Mouse (Mus musculus) MEL (cell line): ENCODE measurements around the gene Reg3d. TPM values are rescaled to one million over a fixed set of nuclear protein-coding genes. Genes with fewer than 3 reads are reported as not detected.

ENCODE experiments used
- DNase-seq: peaks from one replicate; pipeline ENCODE4 v3.0.0; 2011; ENCODE audit warnings: low read depth, low spot score
- H3K27ac ChIP-seq: 2 replicates; pipeline ENCODE4 v1.5.1; 2012; ENCODE audit warnings: low read depth, mild to moderate bottlenecking, control low read depth, low read length, moderate library complexity; ENCODE audit not compliant: control insufficient read depth
- H3K27me3 ChIP-seq, 2 experiments: fragments of 150-350 bp in 1 of 2; sonication (generic) in 1 of 2; 2 replicates each; pipeline ENCODE4 v1.6.1; 2012; ENCODE audit warnings: low read length in 2 of 2, mild to moderate bottlenecking in 2 of 2, improper control_type of control experiment in 1 of 2, moderate library complexity in 1 of 2; ENCODE audit not compliant: insufficient read depth in 2 of 2, control insufficient read depth in 1 of 2
- H3K36me3 ChIP-seq, 2 experiments: 2 replicates each; pipeline ENCODE4 v1.6.1; 2012 to 2014; ENCODE audit warnings: low read length in 2 of 2, improper control_type of control experiment in 1 of 2, inconsistent platforms in 1 of 2, mild to moderate bottlenecking in 1 of 2; ENCODE audit not compliant: insufficient read depth in 2 of 2, control insufficient read depth in 1 of 2
- H3K4me1 ChIP-seq, 2 experiments: fragments of 150-350 bp in 1 of 2; sonication (generic) in 1 of 2; 2 replicates each; pipeline ENCODE4 v1.6.1; 2012; ENCODE audit warnings: low read length in 2 of 2, improper control_type of control experiment in 1 of 2, mild to moderate bottlenecking in 1 of 2; ENCODE audit not compliant: insufficient read depth in 2 of 2, control insufficient read depth in 1 of 2
- H3K4me3 ChIP-seq, 2 experiments: fragments of 150-350 bp in 1 of 2; sonication (generic) in 1 of 2; 2 replicates each; pipeline ENCODE4 v1.5.1; 2012; ENCODE audit warnings: low read depth in 2 of 2, low read length in 2 of 2, mild to moderate bottlenecking in 2 of 2, moderate library complexity in 2 of 2, control low read depth in 1 of 2, improper control_type of control experiment in 1 of 2; ENCODE audit not compliant: control insufficient read depth in 1 of 2, insufficient read depth in 1 of 2
- H3K79me2 ChIP-seq: 2 replicates; pipeline ENCODE4 v1.6.1; 2012; ENCODE audit warnings: mild to moderate bottlenecking, low read length, moderate library complexity; ENCODE audit not compliant: control insufficient read depth, poor library complexity, insufficient read depth
- H3K9ac ChIP-seq: 2 replicates; pipeline ENCODE4 v1.6.1; 2012; ENCODE audit warnings: low read depth, mild to moderate bottlenecking, control low read depth, low read length, moderate library complexity; ENCODE audit not compliant: control insufficient read depth, poor library complexity, severe bottlenecking
- H3K9me3 ChIP-seq: fragments of 150-350 bp; sonication (generic); replicated peaks from 2 replicates; pipeline ENCODE4 v1.6.1; 2012; ENCODE audit warnings: mild to moderate bottlenecking, low read length, improper control_type of control experiment, moderate library complexity; ENCODE audit not compliant: insufficient read depth
- CHD1 ChIP-seq: IDR thresholded peaks from 2 replicates; pipeline ENCODE4 v1.6.1; 2012; ENCODE audit warnings: low read depth, mild to moderate bottlenecking, inconsistent platforms, low read length, improper control_type of control experiment
- CHD2 ChIP-seq: IDR thresholded peaks from 2 replicates; pipeline ENCODE4 v1.6.1; 2011; ENCODE audit warnings: low read length, improper control_type of control experiment
- ELF1 ChIP-seq: IDR thresholded peaks from 2 replicates; pipeline ENCODE4 v1.6.1; 2014; ENCODE audit warnings: low read depth, mild to moderate bottlenecking, inconsistent platforms, low read length, improper control_type of control experiment, moderate library complexity
- ETS1 ChIP-seq: IDR thresholded peaks from 2 replicates; pipeline ENCODE4 v1.6.1; 2012; ENCODE audit warnings: low read depth, mild to moderate bottlenecking, inconsistent platforms, low read length, improper control_type of control experiment, moderate library complexity
- GABPA ChIP-seq: IDR thresholded peaks from 2 replicates; pipeline ENCODE4 v1.6.1; 2012; ENCODE audit warnings: low read depth, mild to moderate bottlenecking, inconsistent platforms, low read length, improper control_type of control experiment, moderate library complexity
- HCFC1 ChIP-seq: IDR thresholded peaks from 2 replicates; pipeline ENCODE4 v1.6.1; 2012; ENCODE audit warnings: low read depth, mild to moderate bottlenecking, inconsistent platforms, low read length, improper control_type of control experiment, moderate library complexity
- JUND ChIP-seq: IDR thresholded peaks from 2 replicates; pipeline ENCODE4 v1.6.1; 2011; ENCODE audit warnings: low read depth, mild to moderate bottlenecking, improper control_type of control experiment, low read length
- KAT2A ChIP-seq: conservative IDR thresholded peaks from 2 replicates; pipeline ENCODE4 v1.6.1; 2012; ENCODE audit warnings: low read depth, low read length, improper control_type of control experiment, inconsistent platforms
- MAX ChIP-seq: IDR thresholded peaks from 2 replicates; pipeline ENCODE4 v1.6.1; 2011; ENCODE audit warnings: low read length, improper control_type of control experiment
- MEF2A ChIP-seq: IDR thresholded peaks from 2 replicates; pipeline ENCODE4 v1.6.1; 2014; ENCODE audit warnings: low read depth, mild to moderate bottlenecking, inconsistent platforms, low read length, improper control_type of control experiment; ENCODE audit not compliant: poor library complexity, insufficient replicate concordance, severe bottlenecking; ENCODE audit errors: extremely low read depth
- MYC ChIP-seq: IDR thresholded peaks from 2 replicates; pipeline ENCODE4 v1.6.1; 2011; ENCODE audit warnings: low read depth, mild to moderate bottlenecking, low read length, improper control_type of control experiment, moderate library complexity
- NELFE ChIP-seq: IDR thresholded peaks from 2 replicates; pipeline ENCODE4 v1.6.1; 2011; ENCODE audit warnings: low read depth, low read length, improper control_type of control experiment
- NRF1 ChIP-seq: IDR thresholded peaks from 2 replicates; pipeline ENCODE4 v1.6.1; 2014; ENCODE audit warnings: low read depth, mild to moderate bottlenecking, inconsistent platforms, low read length, improper control_type of control experiment, moderate library complexity; ENCODE audit not compliant: poor library complexity, insufficient read depth, severe bottlenecking
- POLR2AphosphoS2 ChIP-seq: IDR thresholded peaks from 2 replicates; pipeline ENCODE4 v1.6.1; 2011; ENCODE audit warnings: low read length, improper control_type of control experiment
- RAD21 ChIP-seq: IDR thresholded peaks from 2 replicates; pipeline ENCODE4 v1.6.1; 2011; ENCODE audit warnings: mild to moderate bottlenecking, low read depth, low read length, improper control_type of control experiment
- RCOR1 ChIP-seq: IDR thresholded peaks from 2 replicates; pipeline ENCODE4 v1.6.1; 2012; ENCODE audit warnings: low read depth, mild to moderate bottlenecking, inconsistent platforms, low read length, improper control_type of control experiment
- SIN3A ChIP-seq: IDR thresholded peaks from 2 replicates; pipeline ENCODE4 v1.6.1; 2012; ENCODE audit warnings: low read length, improper control_type of control experiment, inconsistent platforms
- UBTF ChIP-seq: IDR thresholded peaks from 2 replicates; pipeline ENCODE4 v1.6.1; 2012; ENCODE audit warnings: low read depth, mild to moderate bottlenecking, inconsistent platforms, low read length, improper control_type of control experiment, moderate library complexity, borderline replicate concordance; ENCODE audit not compliant: insufficient read depth
- USF2 ChIP-seq, 2 experiments: IDR thresholded peaks; 2 replicates each; pipeline ENCODE4 v1.6.1; 2011 to 2012; ENCODE audit warnings: improper control_type of control experiment in 2 of 2, low read length in 2 of 2, borderline replicate concordance in 1 of 2, inconsistent platforms in 1 of 2, low read depth in 1 of 2, mild to moderate bottlenecking in 1 of 2; ENCODE audit not compliant: insufficient read depth in 1 of 2
- ZC3H11A ChIP-seq: IDR thresholded peaks from 2 replicates; pipeline ENCODE4 v1.6.1; 2012; ENCODE audit warnings: low read depth, mild to moderate bottlenecking, inconsistent platforms, low read length, improper control_type of control experiment
- ZKSCAN1 ChIP-seq: IDR thresholded peaks from 2 replicates; pipeline ENCODE4 v1.6.1; 2012; ENCODE audit warnings: low read depth, mild to moderate bottlenecking, inconsistent platforms, low read length, improper control_type of control experiment, moderate library complexity
- polyA plus RNA-seq, 2 experiments: library from polyadenylated mRNA; stranded (reverse) in 1 of 2; unstranded in 1 of 2; fragments of >175 nt in 1 of 2; fragments of >200 nt in 1 of 2; gene quantifications; 2 replicates each; pipeline versions ENCODE4 v1.2.1 to v1.2.4; 2012; ENCODE audit warnings: low replicate concordance in 2 of 2, low read depth in 1 of 2; ENCODE audit not compliant: insufficient read length in 2 of 2, insufficient read depth in 1 of 2, missing spikeins in 1 of 2
- total RNA-seq: library from RNA; depleted of rRNA; stranded (reverse); fragments of 300-350 nt; gene quantifications from 2 replicates; pipeline ENCODE4 v1.2.3, GENCODE M21; 2012

The Reg3d gene
- total and polyA plus RNA-seq, 3 experiments, result not detected

DNA sequence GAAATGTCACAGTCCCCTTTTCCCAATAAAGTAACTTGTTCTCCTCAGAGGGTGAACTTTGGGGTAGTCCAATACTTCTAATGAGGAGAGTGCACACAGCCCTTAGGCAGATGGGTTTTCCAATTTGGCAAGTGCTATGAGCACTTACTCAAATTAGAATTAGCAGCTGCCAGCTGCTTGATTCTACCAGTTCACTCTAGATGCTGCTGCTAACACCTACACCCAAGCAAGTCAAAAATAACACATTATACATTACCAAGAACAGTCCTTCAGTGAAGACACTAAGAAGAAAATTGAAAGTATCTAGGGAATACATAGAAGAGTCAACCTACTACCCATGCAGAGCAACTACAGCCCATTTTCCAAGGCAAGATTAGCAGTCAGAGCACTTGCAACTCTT, 38.4 kb downstream of the Reg3d start:
- Histone ChIP-seq H3K4me3 (no peak overlapping the region), H3K9me3 (no peaks in the 10 kb centered on the region), H3K79me2 (no peaks in the 10 kb centered on the region), H3K9ac (no peak overlapping the region), H3K27me3 (no peaks in the 10 kb centered on the region), H3K4me1 (no peaks in the 10 kb centered on the region), H3K27ac (no peak overlapping the region), H3K36me3 (no peaks in the 10 kb centered on the region)
- no peak for DNase-seq
- TF ChIP-seq UBTF (no peak), POLR2AphosphoS2 (no peak), HCFC1 (no peak), CHD2 (no peak), MYC (no peak), JUND (no peak), CHD1 (no peak), SIN3A (no peak), KAT2A (no peak), ELF1 (no peak), MAX (no peak), ETS1 (no peak), NRF1 (no peak), RCOR1 (no peak), USF2 (IDR thresholded peaks at IDR 0.05; ENCODE audit: borderline replicate concordance in 1 of 2, insufficient read depth in 1 of 2, low read depth in 1 of 2, low read length in 2 of 2) (no peak), ZC3H11A (no peak), GABPA (no peak), ZKSCAN1 (no peak), NELFE (no peak)

DNA sequence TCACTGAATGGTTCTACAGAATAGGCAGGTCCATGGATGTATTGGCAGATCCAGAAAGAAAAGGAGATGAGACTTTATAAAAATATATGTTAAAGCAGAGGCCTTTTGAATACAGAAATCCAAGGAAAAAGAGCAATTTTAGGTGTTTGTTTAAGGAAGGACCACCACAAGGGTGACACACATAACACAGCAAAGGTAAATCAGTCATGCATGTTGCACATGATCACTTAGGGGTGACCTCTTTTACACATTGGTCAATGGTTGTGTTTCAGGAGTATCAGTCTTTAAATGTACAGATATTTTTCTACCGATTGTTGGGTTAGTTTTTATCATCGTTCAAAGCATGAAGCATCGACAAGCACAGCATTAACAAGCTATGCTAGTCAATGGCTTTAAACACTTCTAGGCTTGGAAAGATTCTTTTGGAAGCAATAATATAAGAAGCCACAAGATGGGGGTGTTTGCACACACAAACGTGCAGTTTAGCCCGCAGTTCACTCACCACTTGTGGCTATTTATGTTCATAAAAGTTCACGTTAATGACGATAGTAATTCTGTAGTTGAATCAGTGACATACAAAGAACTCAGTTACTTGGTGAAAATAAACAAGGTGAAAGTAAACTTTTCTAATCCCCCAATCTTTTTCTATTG, 46.6 kb downstream of the Reg3d start:
- DNase-seq, result no peak
- no peaks in the 10 kb centered on the region for H3K9me3 ChIP-seq
- no peak overlapping the region for H3K9ac ChIP-seq
- H3K27me3 ChIP-seq, result no peaks in the 10 kb centered on the region
- no peaks in the 10 kb centered on the region for H3K36me3 ChIP-seq
- H3K79me2 ChIP-seq, result no peaks in the 10 kb centered on the region
- TF ChIP-seq MEF2A (no peak), RAD21 (peak; percentile 3), UBTF (no peak), KAT2A (no peak)
- H3K27ac ChIP-seq, result no peak overlapping the region
- H3K4me1 ChIP-seq, result no peaks in the 10 kb centered on the region
- no peak overlapping the region for H3K4me3 ChIP-seq
